28 mouse cellular contexts compared by ENCODE assay signal in genomic region chr3:129442756-129443155, GRCm38 (mm10).
"Had no signal": no experiment of that assay in that cellular context is flagged by ENCODE, and none has a peak within 500 bp of the region (broad histone marks: within the 10 kb centered on the region; RNA-seq: fewer than 3 reads in every experiment).

No protein-coding gene starts in this region.

- H3K27me3 ChIP-seq: embryonic facial prominence, embryonic 12.5 days; embryonic facial prominence, embryonic 13.5 days; embryonic facial prominence, embryonic 15.5 days; forebrain, embryonic 12.5 days; forebrain, embryonic 13.5 days; forebrain, embryonic 15.5 days had no signal

- H3K9me3 ChIP-seq: embryonic facial prominence, embryonic 10.5 days; embryonic facial prominence, embryonic 12.5 days; embryonic facial prominence, embryonic 13.5 days; embryonic facial prominence, embryonic 15.5 days; forebrain, embryonic 10.5 days; forebrain, embryonic 12.5 days; forebrain, embryonic 13.5 days; forebrain, embryonic 15.5 days had no signal

- H3K4me2 ChIP-seq: embryonic facial prominence, embryonic 12.5 days; embryonic facial prominence, embryonic 13.5 days; embryonic facial prominence, embryonic 15.5 days; forebrain, embryonic 12.5 days; forebrain, embryonic 13.5 days; forebrain, embryonic 15.5 days had no signal

- H3K9ac ChIP-seq: embryonic facial prominence, embryonic 12.5 days; embryonic facial prominence, embryonic 13.5 days; embryonic facial prominence, embryonic 15.5 days; forebrain, embryonic 12.5 days; forebrain, embryonic 13.5 days; forebrain, embryonic 15.5 days; forebrain, postnatal 0 days had no signal

- ATAC-seq: forebrain, embryonic 13.5 days; forebrain, embryonic 14.5 days; forebrain, embryonic 15.5 days; forebrain, embryonic 16.5 days; forebrain, postnatal 0 days had no signal

- H3K4me3 ChIP-seq: embryonic facial prominence, embryonic 10.5 days; embryonic facial prominence, embryonic 12.5 days; embryonic facial prominence, embryonic 13.5 days; embryonic facial prominence, embryonic 15.5 days; erythroblast, embryonic 14.5 days; forebrain, embryonic 10.5 days; forebrain, embryonic 12.5 days; forebrain, embryonic 13.5 days; forebrain, embryonic 15.5 days; gastrocnemius, adult 2 months had no signal

- DNase-seq: cerebellum, adult 18-20 months; cerebellum, adult 2 months; cerebellum, adult 8-10 months; cerebellum, adult 9-10 months; cerebellum, adult 9-11 months; cerebellum, postnatal 10 days; cerebellum, postnatal 14 days; cerebellum, postnatal 25 days; cerebellum, postnatal 36 days; embryo, embryonic 11 days; forebrain, postnatal 0 days; gastrocnemius, adult 2 months; gastrocnemius, postnatal 10 days; gastrocnemius, postnatal 14 days; gastrocnemius, postnatal 25 days; gastrocnemius, postnatal 36 days; heart, adult 18-20 months had no signal

- H3K4me1 ChIP-seq: embryonic facial prominence, embryonic 10.5 days; embryonic facial prominence, embryonic 12.5 days; embryonic facial prominence, embryonic 13.5 days; embryonic facial prominence, embryonic 15.5 days; forebrain, embryonic 10.5 days; forebrain, embryonic 12.5 days; forebrain, embryonic 13.5 days; forebrain, embryonic 15.5 days had no signal

- H3K27ac ChIP-seq: embryonic facial prominence, embryonic 10.5 days; embryonic facial prominence, embryonic 12.5 days; embryonic facial prominence, embryonic 13.5 days; embryonic facial prominence, embryonic 15.5 days; forebrain, embryonic 10.5 days; forebrain, embryonic 12.5 days; forebrain, embryonic 13.5 days; forebrain, embryonic 15.5 days; gastrocnemius, adult 2 months had no signal

- H3K36me3 ChIP-seq: embryonic facial prominence, embryonic 10.5 days; embryonic facial prominence, embryonic 12.5 days; embryonic facial prominence, embryonic 13.5 days; embryonic facial prominence, embryonic 15.5 days; forebrain, embryonic 10.5 days; forebrain, embryonic 12.5 days; forebrain, embryonic 15.5 days had no signal
